Mouse (Mus musculus) heart, postnatal 0 days (tissue): ENCODE results near the gene Olfr1254. TPM values are rescaled to one million over a fixed set of nuclear protein-coding genes. Genes with fewer than 3 reads are reported as not detected.

ENCODE experiments used
- ATAC-seq: fragments of 200-750 bp; cut with Nextera tagmentation; 2 replicates; pipeline ENCODE4 v1.8.0; 2017; ENCODE audit warnings: low read depth, moderate number of reproducible peaks, moderate library complexity; ENCODE audit not compliant: insufficient read depth
- DNase-seq: peaks from one replicate; pipeline ENCODE4 v3.0.0-alpha.2; 2016; ENCODE audit warnings: low spot score
- H3K27ac ChIP-seq: fragments of 300-500 bp; sonication (generic); 2 replicates; pipeline ENCODE4 v1.5.1; 2014; ENCODE audit warnings: low read depth, mild to moderate bottlenecking
- H3K27me3 ChIP-seq: fragments of 300-500 bp; sonication (generic); 2 replicates; pipeline ENCODE4 v1.6.1; 2014; ENCODE audit warnings: low read length, mixed read lengths; ENCODE audit not compliant: control insufficient read depth, insufficient read depth
- H3K36me3 ChIP-seq: fragments of 300-500 bp; sonication (generic); replicated peaks from 2 replicates; pipeline ENCODE4 v1.6.1; 2014; ENCODE audit warnings: low read length, mixed read lengths; ENCODE audit not compliant: control insufficient read depth, insufficient read depth
- H3K4me1 ChIP-seq: fragments of 300-500 bp; sonication (generic); 2 replicates; pipeline ENCODE4 v1.6.1; 2014; ENCODE audit warnings: antibody characterized with exemption; ENCODE audit not compliant: control insufficient read depth, insufficient read depth
- H3K4me2 ChIP-seq: fragments of 300-500 bp; sonication (generic); 2 replicates; pipeline ENCODE4 v1.6.1; 2014; ENCODE audit warnings: low read depth, mild to moderate bottlenecking, low read length, moderate library complexity
- H3K4me3 ChIP-seq: fragments of 300-500 bp; sonication (generic); 2 replicates; pipeline ENCODE4 v1.5.1; 2014; ENCODE audit warnings: low read depth, low read length
- H3K9ac ChIP-seq: fragments of 300-500 bp; sonication (generic); replicated peaks from 2 replicates; pipeline ENCODE4 v1.6.1; 2014; ENCODE audit warnings: low read depth, low read length, mixed read lengths
- H3K9me3 ChIP-seq: fragments of 300-500 bp; sonication (generic); replicated peaks from 2 replicates; pipeline ENCODE4 v1.6.1; 2016; ENCODE audit warnings: low read length; ENCODE audit not compliant: control insufficient read depth
- CTCF ChIP-seq: IDR thresholded peaks from 2 replicates; pipeline ENCODE4 v1.5.1; 2016; ENCODE audit warnings: antibody characterized with exemption, control low read depth, low read depth
- EP300 ChIP-seq: IDR thresholded peaks from 2 replicates; pipeline ENCODE4 v1.6.1; 2016; ENCODE audit warnings: antibody characterized with exemption, low read depth
- WGBS: fragments of 180-500 bp; shearing (Covaris S2); extraction: QIAGEN DNeasy Blood & Tissue Kit; methylation state at CpG from one replicate; pipeline ENCODE4 v1.1.7; 2014; 5-methylcytosine and 5-hydroxymethylcytosine counted together
- polyA plus RNA-seq: library from polyadenylated mRNA; unstranded; fragments of >200 nt; fragmentation: Nextera tagmentation; extraction: Ambion mirVana; gene quantifications from 2 replicates; pipeline ENCODE4 v1.2.1, GENCODE M21; 2015
- total RNA-seq: library from RNA; depleted of rRNA; stranded (reverse); fragments of >200 nt; gene quantifications from 2 replicates; pipeline ENCODE4 v1.2.3, GENCODE M21; 2014; ENCODE audit warnings: low replicate concordance; rRNA removed

Gene Olfr1254
- total and polyA plus RNA-seq, 2 experiments from 2014 or later, result not detected

GRCm38 (mm10) chr2:89756990-89757389, 36.4 kb downstream of the Olfr1254 start, which contains the start of gene Olfr1253:
Gene Olfr1253, minus strand, starts transcription at chr2:89757090.
- no peaks in the 10 kb centered on the region for H3K27me3 ChIP-seq
- 81% methylated on average over 1 of the region's 1 CpGs for WGBS
- H3K9ac ChIP-seq, result no peak within 1 kb of the TSS
- TF ChIP-seq CTCF (no peak), EP300 (no peak)
- H3K27ac ChIP-seq, result no peak within 1 kb of the TSS
- H3K4me2 ChIP-seq, result no peak within 1 kb of the TSS
- H3K4me3 ChIP-seq, result no peak within 1 kb of the TSS
- ATAC-seq (no peak), DNase-seq (no peak)
- H3K9me3 ChIP-seq, result no peaks in the 10 kb centered on the region
- no peaks in the 10 kb centered on the region for H3K36me3 ChIP-seq
- no peaks in the 10 kb centered on the region for H3K4me1 ChIP-seq

Other genes with a start within 250 kb of the Olfr1254 start
- gene Olfr1245, start 215.2 kb downstream of the Olfr1254 start, total RNA-seq, result not detected in 2 replicates
- gene Olfr1245, start 215.2 kb downstream of the Olfr1254 start, polyA plus RNA-seq, result not detected in 2 replicates
- gene Olfr1246, start 200.5 kb downstream of the Olfr1254 start, total RNA-seq, result not detected in 2 replicates
- gene Olfr1246, start 200.5 kb downstream of the Olfr1254 start, polyA plus RNA-seq, result not detected in 2 replicates
- not detected in 2 replicates for gene Olfr1247, start 179.5 kb downstream of the Olfr1254 start, total RNA-seq
- gene Olfr1247, start 179.5 kb downstream of the Olfr1254 start, polyA plus RNA-seq, result not detected in 2 replicates
- gene Olfr1248, start 175.4 kb downstream of the Olfr1254 start, total RNA-seq, result not detected in 2 replicates
- not detected in 2 replicates for gene Olfr1248, start 175.4 kb downstream of the Olfr1254 start, polyA plus RNA-seq
- gene Olfr1249, start 158.6 kb downstream of the Olfr1254 start, total RNA-seq, result not detected in 2 replicates
- gene Olfr1249, start 158.6 kb downstream of the Olfr1254 start, polyA plus RNA-seq, result not detected in 2 replicates
- not detected in 2 replicates for gene Olfr1250, start 132.2 kb downstream of the Olfr1254 start, total RNA-seq
- gene Olfr1250, start 132.2 kb downstream of the Olfr1254 start, polyA plus RNA-seq, result not detected in 2 replicates
- not detected in 2 replicates for gene Olfr1251, start 121.7 kb downstream of the Olfr1254 start, total RNA-seq
- not detected in 2 replicates for gene Olfr1251, start 121.7 kb downstream of the Olfr1254 start, polyA plus RNA-seq
- not detected in 2 replicates for gene Olfr1252, start 68.6 kb downstream of the Olfr1254 start, total RNA-seq
- gene Olfr1252, start 68.6 kb downstream of the Olfr1254 start, polyA plus RNA-seq, result not detected in 2 replicates
- not detected in 2 replicates for gene Olfr1253, start 36.5 kb downstream of the Olfr1254 start, total RNA-seq
- gene Olfr1253, start 36.5 kb downstream of the Olfr1254 start, polyA plus RNA-seq, result not detected in 2 replicates
- gene Olfr1255, start 18.4 kb upstream of the Olfr1254 start, total RNA-seq, result not detected in 2 replicates
- not detected in 2 replicates for gene Olfr1255, start 18.4 kb upstream of the Olfr1254 start, polyA plus RNA-seq
- not detected in 2 replicates for gene Olfr1256, start 47.9 kb upstream of the Olfr1254 start, total RNA-seq
- gene Olfr1256, start 47.9 kb upstream of the Olfr1254 start, polyA plus RNA-seq, result not detected in 2 replicates
- gene Olfr48, start 54.6 kb upstream of the Olfr1254 start, total RNA-seq, result not detected in 2 replicates
- not detected in 2 replicates for gene Olfr48, start 54.6 kb upstream of the Olfr1254 start, polyA plus RNA-seq
- gene Olfr1257, start 84.8 kb upstream of the Olfr1254 start, total RNA-seq, result not detected in 2 replicates
- not detected in 2 replicates for gene Olfr1257, start 84.8 kb upstream of the Olfr1254 start, polyA plus RNA-seq
- not detected in 2 replicates for gene Olfr1258, start 133.7 kb upstream of the Olfr1254 start, total RNA-seq
- not detected in 2 replicates for gene Olfr1258, start 133.7 kb upstream of the Olfr1254 start, polyA plus RNA-seq
- not detected in 2 replicates for gene Olfr1259, start 155.0 kb upstream of the Olfr1254 start, total RNA-seq
- gene Olfr1259, start 155.0 kb upstream of the Olfr1254 start, polyA plus RNA-seq, result not detected in 2 replicates
- not detected in 2 replicates for gene Olfr1260, start 180.7 kb upstream of the Olfr1254 start, total RNA-seq
- gene Olfr1260, start 180.7 kb upstream of the Olfr1254 start, polyA plus RNA-seq, result not detected in 2 replicates
- not detected in 2 replicates for gene Olfr1261, start 197.6 kb upstream of the Olfr1254 start, total RNA-seq
- not detected in 2 replicates for gene Olfr1261, start 197.6 kb upstream of the Olfr1254 start, polyA plus RNA-seq
- gene Olfr1262, start 206.5 kb upstream of the Olfr1254 start, total RNA-seq, result not detected in 2 replicates
- gene Olfr1262, start 206.5 kb upstream of the Olfr1254 start, polyA plus RNA-seq, result not detected in 2 replicates
- gene Olfr1263, start 218.5 kb upstream of the Olfr1254 start, total RNA-seq, result not detected in 2 replicates
- gene Olfr1263, start 218.5 kb upstream of the Olfr1254 start, polyA plus RNA-seq, result not detected in 2 replicates
- gene Olfr1264, start 232.0 kb upstream of the Olfr1254 start, total RNA-seq, result not detected in 2 replicates
- not detected in 2 replicates for gene Olfr1264, start 232.0 kb upstream of the Olfr1254 start, polyA plus RNA-seq
- gene Olfr1265, start 241.7 kb upstream of the Olfr1254 start, total RNA-seq, result not detected in 2 replicates
- not detected in 2 replicates for gene Olfr1265, start 241.7 kb upstream of the Olfr1254 start, polyA plus RNA-seq